Mouse (Mus musculus): ENCODE measurements at regions not wholly inside any gene's neighbourhood (a gene's known extent, or its start where the extent isn't known, plus 50 kb on each side); places are given as distances from the start of the nearest gene placed in this dataset.

- H3K4me1 ChIP-seq (ENCODE audit: insufficient read depth, low read depth, low read length): peaks cover 5% of the 10 kb centered on the region
- no peaks in the 10 kb centered on the region for H3K9me3 ChIP-seq (replicated peaks)
- H3K36me3 ChIP-seq (replicated peaks): no peaks in the 10 kb centered on the region
- H3K4me3 ChIP-seq (ENCODE audit: low read depth, low read length): no peak overlapping the region
- TF ChIP-seq TAL1 (conservative IDR thresholded peaks at IDR 0.05; ENCODE audit: low read depth, low read length) (no peak), POLR2AphosphoS5 (IDR thresholded peaks at IDR 0.05; ENCODE audit: insufficient replicate concordance, low read depth, low read length) (no peak), GATA2 (IDR thresholded peaks at IDR 0.05; ENCODE audit: borderline replicate concordance, low read depth, low read length) (no peak), GATA1 (IDR thresholded peaks at IDR 0.05; ENCODE audit: borderline replicate concordance, low read length) (no peak), CTCF (IDR thresholded peaks at IDR 0.05; ENCODE audit: low read depth, low read length) (no peak)
- H3K27me3 ChIP-seq (ENCODE audit: insufficient read depth, low read length): no peaks in the 10 kb centered on the region
- peak; percentile 40; the same call in 1 of the 2 replicates for ATAC-seq (ENCODE audit: extremely low read depth, insufficient number of reproducible peaks, low FRiP score, poor library complexity, severe bottlenecking)
- no peak for DNase-seq (ENCODE audit: low spot score)
Observed at GRCm38 (mm10) chr2:11914782-11915181, 137.1 kb downstream of the Ankrd16 start.

GRCm38 (mm10) chr2:11917373-11917772, 139.7 kb downstream of the Ankrd16 start:
- no peak for TF ChIP-seq GATA1 (IDR thresholded peaks at IDR 0.05; ENCODE audit: borderline replicate concordance, low read length)
- TF ChIP-seq GATA2 (IDR thresholded peaks at IDR 0.05; ENCODE audit: borderline replicate concordance, low read depth, low read length): no peak
- no peak for TF ChIP-seq POLR2AphosphoS5 (IDR thresholded peaks at IDR 0.05; ENCODE audit: insufficient replicate concordance, low read depth, low read length)
- TF ChIP-seq TAL1 (conservative IDR thresholded peaks at IDR 0.05; ENCODE audit: low read depth, low read length): no peak
- no peak for TF ChIP-seq CTCF (IDR thresholded peaks at IDR 0.05; ENCODE audit: low read depth, low read length)
- H3K9me3 ChIP-seq (replicated peaks): no peaks in the 10 kb centered on the region
- H3K36me3 ChIP-seq (replicated peaks): no peaks in the 10 kb centered on the region
- ATAC-seq (ENCODE audit: extremely low read depth, insufficient number of reproducible peaks, low FRiP score, poor library complexity, severe bottlenecking) (no peak), DNase-seq (ENCODE audit: low spot score) (no peak)
- H3K4me1 ChIP-seq (ENCODE audit: insufficient read depth, low read depth, low read length): peaks cover 5% of the 10 kb centered on the region
- H3K27me3 ChIP-seq (ENCODE audit: insufficient read depth, low read length): no peaks in the 10 kb centered on the region
- no peak overlapping the region for H3K4me3 ChIP-seq (ENCODE audit: low read depth, low read length)

- TF ChIP-seq CTCF (IDR thresholded peaks at IDR 0.05; ENCODE audit: low read depth, low read length): no peak
- no peak for TF ChIP-seq POLR2AphosphoS5 (IDR thresholded peaks at IDR 0.05; ENCODE audit: insufficient replicate concordance, low read depth, low read length)
- no peak for TF ChIP-seq GATA2 (IDR thresholded peaks at IDR 0.05; ENCODE audit: borderline replicate concordance, low read depth, low read length)
- TF ChIP-seq GATA1 (IDR thresholded peaks at IDR 0.05; ENCODE audit: borderline replicate concordance, low read length): no peak
- no peak for TF ChIP-seq TAL1 (conservative IDR thresholded peaks at IDR 0.05; ENCODE audit: low read depth, low read length)
- Histone ChIP-seq H3K27me3 (ENCODE audit: insufficient read depth, low read length) (no peaks in the 10 kb centered on the region), H3K9me3 (replicated peaks) (no peaks in the 10 kb centered on the region), H3K4me3 (ENCODE audit: low read depth, low read length) (no peak overlapping the region), H3K4me1 (ENCODE audit: insufficient read depth, low read depth, low read length) (peaks cover 5% of the 10 kb centered on the region), H3K36me3 (replicated peaks) (no peaks in the 10 kb centered on the region)
- DNase-seq (ENCODE audit: low spot score) (no peak), ATAC-seq (ENCODE audit: extremely low read depth, insufficient number of reproducible peaks, low FRiP score, poor library complexity, severe bottlenecking) (no peak)
Observed at GRCm38 (mm10) chr2:11918070-11918469, 140.4 kb downstream of the Ankrd16 start.

- DNase-seq (ENCODE audit: low spot score) (no peak), ATAC-seq (ENCODE audit: extremely low read depth, insufficient number of reproducible peaks, low FRiP score, poor library complexity, severe bottlenecking) (no peak)
- TF ChIP-seq GATA2 (IDR thresholded peaks at IDR 0.05; ENCODE audit: borderline replicate concordance, low read depth, low read length): no peak
- TF ChIP-seq POLR2AphosphoS5 (IDR thresholded peaks at IDR 0.05; ENCODE audit: insufficient replicate concordance, low read depth, low read length): no peak
- no peak for TF ChIP-seq GATA1 (IDR thresholded peaks at IDR 0.05; ENCODE audit: borderline replicate concordance, low read length)
Observed at GRCm38 (mm10) chr2:11960777-11961176, 183.1 kb downstream of the Ankrd16 start.

GRCm38 (mm10) chr2:11965374-11965773, 187.7 kb downstream of the Ankrd16 start:
- DNase-seq (ENCODE audit: low spot score) (no peak), ATAC-seq (ENCODE audit: extremely low read depth, insufficient number of reproducible peaks, low FRiP score, poor library complexity, severe bottlenecking) (no peak)
- no peaks in the 10 kb centered on the region for H3K27me3 ChIP-seq (ENCODE audit: insufficient read depth, low read length)
- H3K9me3 ChIP-seq (replicated peaks): no peaks in the 10 kb centered on the region
- no peak overlapping the region for H3K4me3 ChIP-seq (ENCODE audit: low read depth, low read length)
- no peaks in the 10 kb centered on the region for H3K4me1 ChIP-seq (ENCODE audit: insufficient read depth, low read depth, low read length)
- TF ChIP-seq POLR2AphosphoS5 (IDR thresholded peaks at IDR 0.05; ENCODE audit: insufficient replicate concordance, low read depth, low read length) (no peak), GATA2 (IDR thresholded peaks at IDR 0.05; ENCODE audit: borderline replicate concordance, low read depth, low read length) (no peak), TAL1 (conservative IDR thresholded peaks at IDR 0.05; ENCODE audit: low read depth, low read length) (no peak), CTCF (IDR thresholded peaks at IDR 0.05; ENCODE audit: low read depth, low read length) (no peak), GATA1 (IDR thresholded peaks at IDR 0.05; ENCODE audit: borderline replicate concordance, low read length) (no peak)
- no peaks in the 10 kb centered on the region for H3K36me3 ChIP-seq (replicated peaks)

More at GRCm38 (mm10) chr2:11960777-11961176, 183.1 kb downstream of the Ankrd16 start:
- no peaks in the 10 kb centered on the region for H3K9me3 ChIP-seq (replicated peaks)
- H3K27me3 ChIP-seq (ENCODE audit: insufficient read depth, low read length): no peaks in the 10 kb centered on the region
- no peaks in the 10 kb centered on the region for H3K4me1 ChIP-seq (ENCODE audit: insufficient read depth, low read depth, low read length)
- no peaks in the 10 kb centered on the region for H3K36me3 ChIP-seq (replicated peaks)
- no peak overlapping the region for H3K4me3 ChIP-seq (ENCODE audit: low read depth, low read length)

GRCm38 (mm10) chr2:11967001-11967400, 189.3 kb downstream of the Ankrd16 start:
- Histone ChIP-seq H3K9me3 (replicated peaks) (no peaks in the 10 kb centered on the region), H3K36me3 (replicated peaks) (no peaks in the 10 kb centered on the region), H3K4me3 (ENCODE audit: low read depth, low read length) (no peak overlapping the region), H3K27me3 (ENCODE audit: insufficient read depth, low read length) (no peaks in the 10 kb centered on the region), H3K4me1 (ENCODE audit: insufficient read depth, low read depth, low read length) (no peaks in the 10 kb centered on the region)
- ATAC-seq (ENCODE audit: extremely low read depth, insufficient number of reproducible peaks, low FRiP score, poor library complexity, severe bottlenecking) (no peak), DNase-seq (ENCODE audit: low spot score) (no peak)
- no peak for TF ChIP-seq CTCF (IDR thresholded peaks at IDR 0.05; ENCODE audit: low read depth, low read length)
- no peak for TF ChIP-seq GATA1 (IDR thresholded peaks at IDR 0.05; ENCODE audit: borderline replicate concordance, low read length)
- TF ChIP-seq POLR2AphosphoS5 (IDR thresholded peaks at IDR 0.05; ENCODE audit: insufficient replicate concordance, low read depth, low read length): no peak
- TF ChIP-seq TAL1 (conservative IDR thresholded peaks at IDR 0.05; ENCODE audit: low read depth, low read length): no peak

Measured in G1E (cell line).